Mouse (Mus musculus): ENCODE measurements around the gene Aprt. TPM values are rescaled to one million over a fixed set of nuclear protein-coding genes. Genes with fewer than 3 reads are reported as not detected.

Aprt gene
- polyA plus RNA-seq, 1 experiment from 2014 or later: 237 TPM

DNA sequence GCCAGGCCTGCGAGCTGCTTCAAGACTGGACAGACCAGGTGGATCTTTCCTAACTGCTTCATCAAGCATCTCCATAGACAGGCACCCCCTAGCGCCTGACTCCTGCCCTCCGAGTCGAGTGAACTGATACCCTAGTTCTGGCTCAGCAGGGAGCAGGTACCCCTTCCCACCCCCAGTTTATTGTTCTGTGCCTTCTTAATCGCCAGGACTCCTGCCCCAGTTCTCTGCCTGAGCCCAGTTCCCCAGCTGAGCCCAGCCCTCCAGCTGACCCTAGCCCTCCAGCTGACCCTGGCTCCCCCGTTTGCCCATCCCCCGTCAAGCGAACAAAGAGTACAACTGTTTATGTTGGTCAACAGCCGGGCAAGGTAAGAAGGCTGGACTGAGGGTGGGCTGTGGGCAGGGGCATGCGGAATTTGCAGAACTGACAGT is 7.8 kb downstream of the Aprt start:
- DNase-seq (ENCODE audit: low spot score): no peak
- peak overlapping the region; percentile 95 for H3K4me3 ChIP-seq
- no peaks in the 10 kb centered on the region for H3K27me3 ChIP-seq (ENCODE audit: insufficient read depth, poor library complexity, severe bottlenecking)
- no peaks in the 10 kb centered on the region for H3K9me3 ChIP-seq
- H3K4me1 ChIP-seq (replicated peaks): peaks cover 56% of the 10 kb centered on the region
- peak overlapping the region; percentile 96 for H3K27ac ChIP-seq
- peaks cover 61% of the 10 kb centered on the region for H3K36me3 ChIP-seq
- 10% methylated on average over 10 of the region's 10 CpGs for WGBS

DNA sequence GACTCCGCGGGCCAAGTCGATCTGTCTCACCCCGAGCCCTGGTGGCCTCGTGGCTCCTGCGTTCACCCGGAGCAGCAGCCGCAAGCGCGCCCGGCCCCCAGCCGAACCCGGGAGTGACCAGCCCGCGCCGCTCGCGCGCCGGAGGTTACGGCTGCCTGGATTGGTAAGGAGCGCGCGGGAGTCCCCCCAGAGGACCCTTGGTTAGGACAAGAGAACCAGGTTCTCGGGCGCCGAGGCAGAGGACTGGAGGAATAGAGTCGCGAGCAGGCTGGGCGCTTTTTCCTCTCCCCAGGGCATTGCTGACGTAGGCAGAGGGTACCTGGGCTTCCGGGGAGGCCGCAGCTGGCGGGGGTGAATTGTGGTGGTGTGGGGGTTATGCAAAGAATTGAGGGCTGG is 8.6 kb downstream of the Aprt start:
- Histone ChIP-seq H3K27ac (peak overlapping the region; percentile 96), H3K27me3 (ENCODE audit: insufficient read depth, poor library complexity, severe bottlenecking) (no peaks in the 10 kb centered on the region), H3K9me3 (no peaks in the 10 kb centered on the region), H3K36me3 (peaks cover 54% of the 10 kb centered on the region), H3K4me3 (peak overlapping the region; percentile 95), H3K4me1 (replicated peaks) (peaks cover 48% of the 10 kb centered on the region)
- WGBS: under 1% methylated on average over 34 of the region's 34 CpGs
- no peak for DNase-seq (ENCODE audit: low spot score)

DNA sequence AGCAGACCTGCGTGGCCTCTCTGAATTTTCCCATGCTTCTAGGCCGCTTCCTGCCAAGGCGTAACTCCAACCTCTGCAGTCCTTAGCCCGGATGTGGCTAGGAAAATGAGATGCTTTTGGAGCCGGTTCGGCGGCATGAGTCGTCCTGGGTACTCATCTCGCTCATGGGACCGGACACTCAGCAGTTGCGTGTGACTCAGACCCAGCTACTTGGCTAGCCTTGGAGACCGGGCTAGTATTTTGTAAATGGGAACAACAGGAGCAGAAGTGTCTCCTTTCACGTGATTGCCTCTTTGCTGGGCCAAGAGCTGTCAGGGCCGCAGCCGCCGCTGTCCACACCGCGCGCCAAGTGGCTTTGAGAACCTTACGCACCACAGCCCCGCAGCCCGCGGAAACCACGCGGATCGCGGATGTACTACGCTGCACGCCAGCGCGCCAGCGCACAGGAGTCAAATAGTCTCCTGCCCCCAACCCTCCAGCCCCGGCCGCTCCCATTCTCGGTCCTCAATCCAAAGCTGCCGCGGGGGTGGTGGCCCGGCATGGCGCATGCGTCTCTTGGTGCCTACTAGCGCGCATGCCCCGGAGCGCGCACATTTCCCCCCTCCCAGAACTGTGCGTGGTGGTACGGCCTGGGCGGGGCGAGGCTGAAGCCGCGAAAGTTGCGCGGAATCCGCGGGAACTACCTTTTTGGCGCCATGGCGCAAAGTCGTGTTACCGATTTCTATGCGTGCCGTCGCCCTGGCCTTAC is 9.2 kb downstream of the Aprt start, which contains the start of gene Cdt1:
TSS of gene Cdt1 (plus strand) at position 655 of the 748 bp plus-strand sequence.
- peaks cover 42% of the 10 kb centered on the region for H3K4me1 ChIP-seq (replicated peaks)
- H3K27ac ChIP-seq: peak within 1 kb of the TSS; percentile 96
- peaks cover 48% of the 10 kb centered on the region for H3K36me3 ChIP-seq
- DNase-seq (ENCODE audit: low spot score): peak; percentile 97
- H3K4me3 ChIP-seq: peak within 1 kb of the TSS; percentile 95
- H3K27me3 ChIP-seq (ENCODE audit: insufficient read depth, poor library complexity, severe bottlenecking): no peaks in the 10 kb centered on the region
- WGBS: under 1% methylated on average over 62 of the region's 62 CpGs
- H3K9me3 ChIP-seq: no peaks in the 10 kb centered on the region

DNA sequence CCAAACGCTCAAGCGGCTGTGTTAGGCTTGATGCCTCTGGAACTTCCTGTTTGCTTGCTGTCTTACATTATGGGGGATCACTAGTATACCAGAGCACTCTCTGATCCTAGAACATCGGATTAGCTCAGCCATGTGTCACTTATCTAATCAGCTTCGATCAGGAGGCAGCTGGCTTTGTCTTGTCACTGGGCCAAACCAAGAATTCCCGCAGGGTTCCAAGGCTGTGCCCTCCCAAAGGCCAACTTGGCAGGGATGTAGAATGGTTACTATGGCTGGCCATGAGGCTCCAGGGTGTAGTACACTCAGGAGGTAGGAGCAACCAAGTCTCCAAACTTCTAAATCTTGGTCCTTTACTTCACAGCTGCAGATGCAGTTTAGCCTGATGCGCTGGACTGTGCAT is 9.9 kb downstream of the Aprt start:
- WGBS: 45% methylated on average over 6 of the region's 6 CpGs
- Histone ChIP-seq H3K27ac (peak overlapping the region; percentile 96), H3K4me1 (replicated peaks) (peaks cover 34% of the 10 kb centered on the region), H3K27me3 (ENCODE audit: insufficient read depth, poor library complexity, severe bottlenecking) (no peaks in the 10 kb centered on the region), H3K4me3 (peak overlapping the region; percentile 95), H3K36me3 (peaks cover 40% of the 10 kb centered on the region), H3K9me3 (no peaks in the 10 kb centered on the region)
- no peak for DNase-seq (ENCODE audit: low spot score)

DNA sequence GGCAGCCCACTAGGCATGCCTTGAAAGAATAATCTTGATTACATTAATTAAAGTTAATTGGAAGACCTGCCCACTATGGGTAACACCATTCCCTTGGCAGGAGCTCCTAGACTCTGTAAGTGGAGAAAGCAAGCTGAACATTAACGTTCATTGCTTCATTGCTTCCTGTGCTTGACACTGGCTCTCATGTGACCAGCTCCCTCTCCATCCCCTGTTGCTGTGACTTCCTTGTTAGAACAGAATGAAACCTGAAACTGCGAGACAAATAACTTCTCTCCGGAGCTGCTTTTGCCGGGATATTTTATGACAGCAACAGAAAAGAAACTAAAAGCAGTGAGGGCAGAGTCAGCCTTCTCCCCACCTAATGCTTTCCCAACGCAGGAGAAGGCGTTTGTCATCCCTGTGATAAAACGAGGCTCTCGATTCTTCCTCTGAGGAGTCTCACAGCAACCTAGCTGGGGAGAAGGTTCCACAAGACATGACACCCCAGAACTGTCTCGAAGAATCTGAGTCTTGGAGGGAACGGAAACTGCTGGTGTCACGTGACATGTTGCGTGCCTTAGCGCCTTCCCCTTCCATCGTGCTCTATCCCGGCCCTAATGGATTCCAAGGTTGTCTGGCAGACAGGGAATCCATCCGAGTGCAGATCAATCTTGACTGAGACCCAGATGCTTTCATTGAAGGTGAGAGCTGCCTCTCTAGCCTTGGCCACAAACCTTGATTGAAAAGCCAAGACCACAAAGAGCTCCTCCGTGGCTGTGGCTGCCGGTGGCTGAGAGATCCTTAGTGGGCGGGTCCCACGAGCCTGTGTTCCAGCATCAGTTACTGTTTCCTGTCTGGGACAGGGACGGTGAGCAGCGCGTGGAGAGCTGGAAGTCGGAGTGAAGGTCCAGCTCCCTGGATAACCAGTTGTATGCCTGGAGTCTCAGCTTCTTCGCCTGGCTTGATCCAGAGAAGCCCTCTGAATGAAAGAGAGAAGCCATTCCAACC is 12.1 kb downstream of the Aprt start:
- no peaks in the 10 kb centered on the region for H3K27me3 ChIP-seq (ENCODE audit: insufficient read depth, poor library complexity, severe bottlenecking)
- peaks cover 19% of the 10 kb centered on the region for H3K36me3 ChIP-seq
- H3K9me3 ChIP-seq: no peaks in the 10 kb centered on the region
- no peak overlapping the region for H3K4me3 ChIP-seq
- peaks cover 29% of the 10 kb centered on the region for H3K4me1 ChIP-seq (replicated peaks)
- no peak for DNase-seq (ENCODE audit: low spot score)
- WGBS: 86% methylated on average over 25 of the region's 25 CpGs
- no peak overlapping the region for H3K27ac ChIP-seq

DNA sequence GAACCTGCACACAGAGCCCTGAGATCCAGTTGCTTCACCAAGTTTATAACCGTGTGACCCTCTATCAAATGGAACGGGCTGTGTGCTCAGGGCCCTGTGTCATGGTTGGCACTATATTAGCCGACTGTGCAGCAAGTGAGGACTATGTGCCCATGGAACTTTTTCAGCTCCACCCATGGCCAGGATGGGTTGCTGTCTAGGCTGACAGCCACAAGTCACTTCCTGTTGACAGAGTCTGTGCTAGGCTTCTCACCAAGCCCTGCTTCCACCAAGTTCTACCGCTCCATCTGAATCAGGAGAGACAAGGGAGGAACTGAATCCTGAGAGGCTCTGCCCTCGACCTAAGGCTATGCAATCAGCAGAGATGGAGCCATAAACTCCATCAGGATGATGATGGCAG is 15.5 kb downstream of the Aprt start:
- DNase-seq (ENCODE audit: low spot score): no peak
- 87% methylated on average over 5 of the region's 5 CpGs for WGBS
- H3K4me3 ChIP-seq: no peak overlapping the region
- no peaks in the 10 kb centered on the region for H3K27me3 ChIP-seq (ENCODE audit: insufficient read depth, poor library complexity, severe bottlenecking)
- H3K4me1 ChIP-seq (replicated peaks): peaks cover 26% of the 10 kb centered on the region
- H3K9me3 ChIP-seq: no peaks in the 10 kb centered on the region
- 0 out of 2 replicates have a peak, but pooled peaks cover 10% of the 10 kb centered on the region for H3K36me3 ChIP-seq
- H3K27ac ChIP-seq: no peak overlapping the region

DNA sequence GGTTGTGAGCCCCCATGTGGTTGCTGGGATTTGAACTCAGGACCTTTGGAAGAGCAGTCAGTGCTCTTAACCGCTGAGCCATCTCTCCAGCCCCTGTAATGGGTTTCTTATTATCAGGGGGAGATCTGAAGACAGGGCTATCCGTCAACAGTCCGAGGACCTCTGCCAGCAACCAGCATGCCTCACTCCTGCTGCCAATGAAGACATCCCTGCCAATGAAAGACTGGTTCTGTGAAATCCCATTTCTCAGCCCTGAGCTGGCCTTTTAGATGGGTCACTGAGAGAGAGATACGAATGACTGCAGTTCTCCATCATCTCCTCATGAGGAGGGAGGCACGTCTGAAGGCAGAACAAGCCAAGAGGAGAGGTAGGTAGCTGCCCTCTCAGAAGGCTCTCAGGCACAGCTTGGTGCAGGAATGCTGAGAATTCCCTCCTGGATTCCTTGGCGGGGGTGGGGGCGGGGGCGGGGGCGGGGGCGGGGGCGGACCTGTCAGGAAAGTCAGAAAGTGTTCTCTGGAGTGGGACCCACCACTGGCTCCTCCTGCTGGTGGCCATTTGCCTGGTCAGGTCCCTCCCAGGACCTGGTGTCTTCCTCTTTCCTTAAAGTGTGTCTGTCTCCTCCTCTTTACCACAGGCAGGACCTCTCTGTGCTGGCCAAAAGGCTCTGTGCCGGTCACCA is 17.9 kb downstream of the Aprt start:
- no peak overlapping the region for H3K4me3 ChIP-seq
- 16% methylated on average over 12 of the region's 12 CpGs for WGBS

DNA sequence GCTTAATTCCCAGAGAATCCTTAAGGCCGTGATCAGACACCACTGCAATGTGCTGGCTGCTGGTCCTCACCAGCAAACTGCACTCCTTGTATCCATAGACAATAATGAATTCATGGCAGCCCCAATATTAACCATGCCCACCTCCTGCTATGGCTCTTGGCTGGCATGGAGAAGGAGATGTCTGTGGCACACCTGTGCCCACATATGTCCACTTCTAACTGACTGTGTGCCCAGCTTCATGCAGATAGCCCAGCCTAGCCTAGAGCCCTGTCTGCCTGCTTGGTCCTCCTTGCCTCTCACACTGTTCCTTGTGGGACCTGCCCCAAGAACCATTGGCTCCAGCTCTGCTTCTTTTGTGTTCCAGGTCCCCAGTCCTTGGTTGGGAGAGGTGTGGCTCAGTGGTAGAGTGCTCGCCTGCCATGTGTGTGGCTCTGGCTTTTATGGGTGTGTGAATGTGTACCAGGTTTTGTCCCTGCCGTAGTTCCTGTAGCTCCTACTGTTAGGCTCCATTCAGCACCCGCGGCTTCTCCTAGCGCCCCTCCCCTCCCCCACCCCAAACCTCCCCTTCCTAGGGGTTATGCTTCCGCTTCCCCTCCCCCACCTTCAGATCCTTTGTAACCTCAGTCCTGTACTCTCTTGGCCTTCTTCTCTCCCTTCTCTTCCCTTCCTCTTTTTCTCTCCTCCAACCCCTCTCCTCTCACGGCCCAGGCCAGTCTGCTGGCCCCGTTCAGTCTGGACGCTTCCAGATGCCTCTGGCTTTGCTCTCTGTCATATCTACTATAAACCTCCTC is 19.3 kb downstream of the Aprt start:
- Histone ChIP-seq H3K9me3 (no peaks in the 10 kb centered on the region), H3K27me3 (ENCODE audit: insufficient read depth, poor library complexity, severe bottlenecking) (no peaks in the 10 kb centered on the region), H3K4me1 (replicated peaks) (peaks cover 26% of the 10 kb centered on the region), H3K4me3 (no peak overlapping the region), H3K27ac (peak overlapping the region; percentile 78), H3K36me3 (no peaks in the 10 kb centered on the region)
- WGBS: 45% methylated on average over 10 of the region's 10 CpGs
- no peak for DNase-seq (ENCODE audit: low spot score)

More for the DNA sequence above, 17.9 kb downstream of the Aprt start:
- DNase-seq (ENCODE audit: low spot score): peak; percentile 59
- Histone ChIP-seq H3K4me1 (replicated peaks) (peaks cover 26% of the 10 kb centered on the region), H3K9me3 (no peaks in the 10 kb centered on the region), H3K36me3 (no peaks in the 10 kb centered on the region), H3K27ac (peak overlapping the region; percentile 42; the same call in 1 of the 2 replicates), H3K27me3 (ENCODE audit: insufficient read depth, poor library complexity, severe bottlenecking) (no peaks in the 10 kb centered on the region)

DNA sequence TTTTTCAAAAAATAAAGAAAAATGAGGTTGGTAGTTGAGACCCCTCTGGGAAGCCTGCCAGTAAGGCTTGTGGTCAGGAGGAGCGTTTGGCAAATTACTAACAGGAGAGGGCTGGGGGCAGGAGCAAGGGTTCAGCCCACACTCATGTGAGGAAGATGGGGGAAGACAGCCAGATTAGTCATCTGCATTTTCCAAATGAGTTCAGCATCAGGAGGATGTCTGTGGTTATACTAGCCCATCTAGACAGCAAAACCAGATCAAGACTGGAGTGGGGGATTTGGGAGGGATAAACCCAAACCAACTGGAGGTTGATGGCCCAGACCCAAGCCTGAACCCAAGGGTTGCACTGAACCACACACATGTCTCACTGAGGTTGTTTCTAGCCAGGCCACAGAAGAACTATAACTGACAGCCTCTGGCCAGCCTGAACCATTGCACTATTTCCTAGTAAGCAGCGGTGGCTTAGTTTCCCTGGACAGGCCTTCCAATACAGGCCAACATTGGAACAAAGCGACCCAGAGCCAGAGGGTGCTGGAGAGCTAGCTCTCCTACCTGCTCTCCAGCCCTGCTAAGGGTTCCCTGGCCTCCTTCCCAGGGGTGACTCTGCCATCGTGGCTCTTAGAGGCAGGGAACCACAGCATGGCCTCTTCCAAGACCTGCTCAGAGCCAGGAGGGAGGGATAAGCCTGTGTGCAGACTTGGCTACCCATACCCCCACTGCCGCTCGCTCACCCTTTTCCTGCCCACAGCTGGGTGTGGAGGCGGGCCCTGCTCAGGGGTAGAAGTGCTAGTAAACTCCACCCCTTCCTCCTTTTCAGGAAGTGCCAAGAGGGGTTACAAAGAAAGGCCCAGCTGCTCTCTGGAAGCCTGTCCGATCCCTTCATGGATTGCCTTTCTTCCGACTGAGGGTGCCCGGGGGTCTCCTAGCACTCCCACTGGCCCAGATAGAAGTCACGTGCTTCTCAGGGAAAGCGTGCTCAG is 20.4 kb downstream of the Aprt start:
- no peak for DNase-seq (ENCODE audit: low spot score)
- WGBS: 60% methylated on average over 12 of the region's 12 CpGs

DNA sequence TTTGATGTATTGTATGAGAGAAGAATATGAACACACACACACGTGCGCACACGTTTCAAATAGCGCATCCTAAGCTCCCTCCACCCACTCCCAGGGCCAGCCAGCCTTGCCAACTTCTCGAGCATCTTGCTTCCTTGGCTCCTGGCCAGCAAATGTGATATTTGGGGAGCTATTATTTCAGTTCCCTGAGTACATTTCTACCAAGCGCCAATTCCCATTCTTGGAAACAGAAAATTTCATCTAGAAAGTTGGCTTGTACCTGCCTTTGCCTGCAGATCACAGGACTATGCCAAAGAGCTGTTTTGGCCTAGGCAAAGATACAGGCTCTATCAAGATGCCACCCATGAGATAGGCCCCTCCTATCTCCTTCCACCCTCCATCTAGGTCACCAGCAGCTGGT is 21.9 kb downstream of the Aprt start:
- Histone ChIP-seq H3K27me3 (ENCODE audit: insufficient read depth, poor library complexity, severe bottlenecking) (peaks cover 23% of the 10 kb centered on the region), H3K9me3 (no peaks in the 10 kb centered on the region), H3K4me3 (no peak overlapping the region), H3K27ac (no peak overlapping the region), H3K36me3 (no peaks in the 10 kb centered on the region), H3K4me1 (replicated peaks) (peaks cover 46% of the 10 kb centered on the region)
- no peak for DNase-seq (ENCODE audit: low spot score)
- WGBS: 89% methylated on average over 6 of the region's 6 CpGs

More for the DNA sequence above, 20.4 kb downstream of the Aprt start:
- Histone ChIP-seq H3K4me1 (replicated peaks) (peaks cover 31% of the 10 kb centered on the region), H3K27me3 (ENCODE audit: insufficient read depth, poor library complexity, severe bottlenecking) (peaks cover 8% of the 10 kb centered on the region), H3K27ac (peak overlapping the region; percentile 78), H3K9me3 (no peaks in the 10 kb centered on the region), H3K4me3 (no peak overlapping the region; the same call in 1 of the 2 replicates), H3K36me3 (no peaks in the 10 kb centered on the region)
